Mouse (Mus musculus) midbrain, embryonic 10.5 days (tissue): ENCODE measurements around the gene Htr5b. TPM values are rescaled to one million over a fixed set of nuclear protein-coding genes. Genes with fewer than 3 reads are reported as not detected.

Experiments
- DNase-seq: peaks from one replicate; pipeline ENCODE4 v3.0.0-alpha.2; 2017; ENCODE audit warnings: low spot score
- H3K27ac ChIP-seq: fragments of 300-500 bp; sonication (generic); replicated peaks from 2 replicates; pipeline ENCODE4 v1.5.1; 2016; ENCODE audit warnings: mild to moderate bottlenecking
- H3K27me3 ChIP-seq: fragments of 300-500 bp; sonication (generic); 2 replicates; pipeline ENCODE4 v1.6.1; 2016; ENCODE audit warnings: low read depth, mild to moderate bottlenecking; ENCODE audit not compliant: poor library complexity, severe bottlenecking
- H3K36me3 ChIP-seq: fragments of 300-500 bp; sonication (generic); 2 replicates; pipeline ENCODE4 v1.6.1; 2016; ENCODE audit warnings: mild to moderate bottlenecking, moderate library complexity
- H3K4me1 ChIP-seq: fragments of 300-500 bp; sonication (generic); 2 replicates; pipeline ENCODE4 v1.6.1; 2016
- H3K4me3 ChIP-seq: fragments of 300-500 bp; sonication (generic); 2 replicates; pipeline ENCODE4 v1.5.1; 2016; ENCODE audit warnings: mild to moderate bottlenecking, moderate library complexity
- H3K9me3 ChIP-seq: fragments of 300-500 bp; sonication (generic); replicated peaks from 2 replicates; pipeline ENCODE4 v1.6.1; 2016; ENCODE audit warnings: mild to moderate bottlenecking
- WGBS: fragments of 180-500 bp; shearing (Covaris S2); methylation state at CpG from one replicate; pipeline ENCODE4 v1.1.7; 2016; 5-methylcytosine and 5-hydroxymethylcytosine counted together
- polyA plus RNA-seq: library from polyadenylated mRNA; unstranded; fragments of >200 nt; fragmentation: Nextera tagmentation; extraction: Ambion mirVana; gene quantifications from 2 replicates; pipeline ENCODE4 v1.2.1, GENCODE M21; 2016

Gene Htr5b
- 0.20 and 0.23 TPM in 2 replicates for polyA plus RNA-seq

DNA sequence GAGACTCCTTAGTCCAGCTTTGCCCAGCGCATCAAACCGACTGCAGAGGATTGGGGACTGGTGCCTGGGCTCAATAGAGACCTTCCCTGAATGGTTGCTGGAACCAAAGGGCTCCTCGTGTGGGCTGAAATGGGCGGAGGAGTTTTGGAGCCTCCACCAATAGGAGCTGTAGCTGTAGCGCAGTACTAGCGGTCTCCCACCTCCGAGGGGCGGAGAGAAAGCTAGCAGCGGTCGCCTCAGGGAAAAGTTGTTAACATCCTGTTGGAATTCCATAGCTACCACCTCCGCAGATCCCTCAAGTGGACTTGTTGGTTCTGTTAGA lies at the start of gene Htr5b:
TSS of gene Htr5b (minus strand) at position 67 of the 322 bp plus-strand sequence.
- 4% methylated on average over 11 of the region's 11 CpGs for WGBS
- H3K4me1 ChIP-seq = peaks cover 17% of the 10 kb centered on the region
- peak; percentile 68 for DNase-seq
- H3K27ac ChIP-seq = no peak within 1 kb of the TSS
- H3K27me3 ChIP-seq = peaks cover 52% of the 10 kb centered on the region
- no peaks in the 10 kb centered on the region for H3K36me3 ChIP-seq
- H3K9me3 ChIP-seq = no peaks in the 10 kb centered on the region
- H3K4me3 ChIP-seq = peak within 1 kb of the TSS; percentile 53

DNA sequence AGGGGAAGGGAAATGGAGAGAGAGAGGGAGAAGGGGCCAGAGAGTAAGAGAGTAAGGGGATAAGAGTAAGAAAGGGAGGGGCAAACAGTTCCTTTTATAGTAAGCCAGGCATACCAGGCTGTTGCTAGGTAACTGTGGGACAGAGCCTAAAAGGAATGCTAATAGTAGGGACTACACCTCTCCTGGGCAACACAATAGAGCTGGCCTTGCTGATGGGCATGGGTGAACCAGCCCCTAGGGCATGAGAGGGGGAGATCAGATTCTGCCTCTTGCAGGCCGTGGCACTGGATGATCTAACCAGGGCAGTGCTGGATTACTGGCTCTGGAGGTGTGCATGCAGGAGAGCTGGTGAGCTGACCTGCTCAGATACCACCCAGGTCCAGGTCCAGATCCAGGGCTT lies 49.2 kb upstream of the Htr5b start:
- Histone ChIP-seq H3K9me3 (no peaks in the 10 kb centered on the region), H3K27ac (no peak overlapping the region), H3K4me1 (peaks cover 5% of the 10 kb centered on the region), H3K4me3 (no peak overlapping the region), H3K36me3 (no peaks in the 10 kb centered on the region), H3K27me3 (no peaks in the 10 kb centered on the region)
- 25% methylated on average over 1 of the region's 1 CpGs for WGBS
- DNase-seq = no peak

DNA sequence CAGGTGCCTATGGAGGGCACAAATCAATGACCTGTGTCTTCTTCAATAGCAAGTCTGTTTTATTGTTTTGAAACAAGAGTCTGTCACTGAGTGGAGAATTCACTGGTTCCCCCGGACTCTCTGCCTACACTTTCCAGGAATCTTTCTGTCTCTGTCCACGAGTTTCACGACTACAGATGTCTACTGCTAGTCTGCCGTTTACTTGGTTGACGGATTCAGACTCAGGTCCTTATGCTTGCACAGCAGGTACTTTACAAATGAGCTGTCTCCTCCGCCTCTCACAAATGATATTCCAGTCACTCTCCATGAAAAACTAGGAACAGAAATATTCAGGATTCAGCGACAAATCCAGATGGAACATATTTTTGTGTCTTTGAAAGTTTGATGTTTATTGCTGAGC lies 42.3 kb upstream of the Htr5b start:
- Histone ChIP-seq H3K27me3 (no peaks in the 10 kb centered on the region), H3K9me3 (no peaks in the 10 kb centered on the region), H3K4me1 (peaks cover 11% of the 10 kb centered on the region), H3K36me3 (peaks cover 2% of the 10 kb centered on the region), H3K27ac (no peak overlapping the region), H3K4me3 (no peak overlapping the region)
- DNase-seq = no peak
- WGBS = 85% methylated on average over 7 of the region's 7 CpGs

DNA sequence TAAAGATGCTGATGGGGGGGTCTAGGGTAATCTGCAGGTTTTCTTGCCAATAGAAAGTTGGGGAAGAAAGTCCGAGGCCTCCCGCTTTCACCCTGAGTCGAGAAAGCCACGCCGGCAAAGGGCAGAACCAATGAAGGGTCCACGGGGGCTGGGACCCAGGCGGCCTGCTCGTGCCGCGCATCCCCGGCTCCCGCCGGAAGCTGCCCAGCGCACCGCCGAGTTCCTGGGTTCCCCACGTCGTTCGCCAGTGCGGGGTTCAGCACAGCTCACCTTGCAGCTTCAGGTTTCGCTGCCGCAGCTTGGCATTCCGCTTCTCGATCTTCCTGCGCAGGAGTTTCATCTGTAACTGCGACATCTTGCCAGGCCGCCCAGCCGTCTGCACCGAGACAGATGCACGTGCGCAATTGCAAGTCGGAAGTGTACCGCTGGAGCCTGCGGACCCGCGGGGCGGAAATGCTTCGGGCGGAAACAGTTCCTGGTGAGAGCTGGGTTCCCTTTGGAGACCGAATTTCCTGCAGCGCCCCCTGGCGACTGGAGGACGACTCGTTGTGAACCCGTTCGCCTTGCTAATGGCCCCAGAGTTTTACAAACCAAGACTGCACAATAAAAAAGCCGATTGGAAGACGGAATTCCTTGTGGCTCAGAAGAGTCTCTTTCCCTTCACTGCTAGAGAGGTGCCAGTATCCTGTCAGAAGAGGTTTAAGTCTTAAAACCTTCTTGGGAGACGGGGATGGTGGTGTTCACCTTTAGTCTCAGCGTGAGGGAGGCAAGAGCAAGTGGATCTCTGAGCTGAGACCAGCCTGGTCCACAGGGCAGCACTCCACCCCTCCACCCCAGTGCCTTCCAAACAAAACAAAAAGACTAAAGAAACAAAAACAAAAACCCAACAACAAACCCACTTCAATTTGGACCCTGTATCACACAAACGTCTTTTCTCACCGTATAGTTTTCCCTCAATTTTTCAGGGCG lies 39.5 kb upstream of the Htr5b start, which contains the start of gene Ddx18:
TSS of gene Ddx18 (minus strand) at position 469 of the 969 bp plus-strand sequence.
- Histone ChIP-seq H3K9me3 (no peaks in the 10 kb centered on the region), H3K36me3 (peaks cover 29% of the 10 kb centered on the region), H3K27me3 (no peaks in the 10 kb centered on the region), H3K4me3 (peak within 1 kb of the TSS; percentile 85), H3K27ac (peak within 1 kb of the TSS; percentile 84), H3K4me1 (peaks cover 11% of the 10 kb centered on the region)
- DNase-seq = peak; percentile 95
- 7% methylated on average over 53 of the region's 53 CpGs for WGBS

DNA sequence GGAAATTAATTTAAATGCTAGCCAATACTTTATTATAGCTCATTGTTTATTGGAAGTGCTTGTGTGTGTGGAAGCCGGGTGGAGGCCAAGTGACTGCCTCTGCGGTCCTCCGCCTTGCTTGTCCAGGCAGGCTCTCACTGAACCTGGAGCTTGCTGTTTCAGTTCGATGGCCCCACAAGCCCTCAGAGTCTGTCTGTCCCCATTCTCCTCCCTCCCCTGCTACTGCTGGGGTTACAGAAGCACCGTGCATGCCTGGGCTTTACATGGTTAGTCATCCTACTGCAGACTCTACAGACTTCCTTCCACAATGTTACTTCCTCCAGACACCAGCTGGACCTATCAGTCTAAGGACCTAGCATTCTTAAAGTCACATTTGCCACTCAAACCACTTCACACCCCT lies 29.6 kb upstream of the Htr5b start:
- Histone ChIP-seq H3K9me3 (no peaks in the 10 kb centered on the region), H3K27me3 (no peaks in the 10 kb centered on the region), H3K36me3 (peaks cover 99% of the 10 kb centered on the region), H3K4me3 (no peak overlapping the region), H3K27ac (no peak overlapping the region), H3K4me1 (no peaks in the 10 kb centered on the region)
- 96% methylated on average over 5 of the region's 5 CpGs for WGBS
- no peak for DNase-seq

DNA sequence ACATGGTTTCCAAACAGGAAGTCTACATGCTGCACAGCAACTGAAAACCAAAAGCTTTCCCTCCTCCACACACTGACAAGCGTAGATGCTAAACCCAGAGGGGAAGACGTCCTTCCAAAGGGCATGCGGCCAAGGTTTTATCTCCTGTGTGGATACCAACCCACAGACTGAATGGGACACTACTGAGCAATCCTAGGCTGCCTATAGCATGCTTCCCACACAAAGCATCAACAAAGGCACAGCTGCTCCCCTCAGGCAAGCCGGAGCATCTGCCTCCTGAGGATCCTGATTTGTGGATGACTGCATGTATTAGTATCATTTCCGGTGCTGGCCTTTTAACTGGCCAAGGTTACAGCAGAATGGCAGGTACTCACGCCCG lies 23.2 kb upstream of the Htr5b start:
- H3K9me3 ChIP-seq = no peaks in the 10 kb centered on the region
- H3K4me3 ChIP-seq = no peak overlapping the region
- no peak overlapping the region for H3K27ac ChIP-seq
- no peaks in the 10 kb centered on the region for H3K4me1 ChIP-seq
- 93% methylated on average over 7 of the region's 7 CpGs for WGBS
- H3K36me3 ChIP-seq = peaks cover 73% of the 10 kb centered on the region
- no peak for DNase-seq
- no peaks in the 10 kb centered on the region for H3K27me3 ChIP-seq

DNA sequence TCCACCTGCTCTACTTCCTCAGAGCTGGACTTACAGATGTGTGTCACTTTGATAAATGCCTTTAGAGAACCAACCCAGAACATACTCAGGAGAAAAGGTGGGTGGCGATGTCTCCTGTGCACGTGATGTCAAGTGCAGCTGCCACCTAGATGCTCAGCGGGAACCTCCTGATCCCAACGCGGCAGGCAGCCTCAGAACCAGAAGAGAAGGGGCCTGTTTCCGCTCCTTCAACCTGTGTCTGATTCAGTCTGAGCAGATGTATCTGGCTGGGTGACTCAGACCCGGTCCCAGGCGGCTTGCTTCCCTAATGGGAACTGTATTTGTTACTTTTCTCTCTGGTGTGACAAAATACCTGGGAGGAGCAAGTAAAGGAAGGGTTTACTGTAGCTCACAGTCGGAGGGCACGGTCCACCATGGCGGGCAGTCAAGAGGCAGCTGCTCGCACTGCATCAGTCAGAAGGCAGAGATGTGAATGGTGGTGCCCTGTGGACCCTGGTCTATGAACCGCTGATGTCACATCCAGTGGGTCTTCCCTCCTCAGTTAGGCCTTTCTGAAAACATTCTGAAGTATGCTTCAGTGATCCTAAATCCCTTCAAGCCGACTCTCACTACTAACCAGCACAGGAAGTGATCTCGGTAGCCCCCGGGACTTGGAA lies 22.7 kb upstream of the Htr5b start:
- Histone ChIP-seq H3K4me3 (no peak overlapping the region), H3K9me3 (no peaks in the 10 kb centered on the region), H3K27me3 (no peaks in the 10 kb centered on the region), H3K27ac (no peak overlapping the region), H3K4me1 (no peaks in the 10 kb centered on the region), H3K36me3 (peaks cover 67% of the 10 kb centered on the region)
- no peak for DNase-seq
- 90% methylated on average over 16 of the region's 16 CpGs for WGBS

DNA sequence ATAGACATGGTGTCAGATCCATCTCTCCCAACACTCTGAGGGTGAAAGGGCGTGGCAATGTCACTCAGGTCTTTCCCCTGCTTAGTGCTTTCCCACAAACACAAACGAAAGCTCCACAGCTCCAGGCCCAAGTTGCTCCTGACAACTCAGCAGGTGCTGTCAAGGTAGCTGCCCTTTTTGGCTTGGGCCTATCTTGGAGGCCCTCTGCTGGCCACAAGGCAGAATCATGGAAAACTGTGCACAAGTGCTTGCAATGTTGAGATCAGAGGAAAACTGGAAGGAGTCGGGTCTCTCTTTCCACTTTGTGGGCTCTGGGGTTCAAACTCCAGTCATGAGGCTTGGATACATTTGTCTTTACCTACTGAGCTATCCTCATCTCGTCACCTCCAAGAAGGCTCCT lies 21.2 kb upstream of the Htr5b start:
- H3K9me3 ChIP-seq = no peaks in the 10 kb centered on the region
- WGBS = 69% methylated on average over 4 of the region's 4 CpGs
- no peak overlapping the region for H3K27ac ChIP-seq
- no peaks in the 10 kb centered on the region for H3K4me1 ChIP-seq
- H3K27me3 ChIP-seq = no peaks in the 10 kb centered on the region
- peaks cover 53% of the 10 kb centered on the region for H3K36me3 ChIP-seq
- no peak overlapping the region for H3K4me3 ChIP-seq
- DNase-seq = no peak

DNA sequence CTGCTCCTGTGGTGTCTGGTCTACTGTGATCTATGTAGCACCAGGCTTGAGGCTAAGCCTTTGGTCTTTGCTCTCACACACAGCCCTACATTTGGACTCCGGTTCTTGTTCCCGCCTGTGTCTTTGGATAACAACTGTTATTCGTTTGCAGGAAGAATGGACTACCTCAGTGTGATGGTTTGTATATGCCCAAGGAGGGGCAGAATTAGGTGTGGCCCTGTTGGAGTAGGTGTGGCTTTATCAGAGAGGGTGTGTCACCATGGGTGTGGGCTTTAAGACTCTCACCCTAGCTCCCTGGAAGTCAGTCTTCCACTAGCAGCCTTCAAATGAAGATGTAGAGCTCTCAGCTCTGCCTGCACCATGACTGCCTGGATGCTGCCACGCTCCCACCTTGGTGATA lies 20.4 kb upstream of the Htr5b start:
- H3K27ac ChIP-seq = no peak overlapping the region
- no peaks in the 10 kb centered on the region for H3K9me3 ChIP-seq
- DNase-seq = no peak
- H3K27me3 ChIP-seq = no peaks in the 10 kb centered on the region
- peaks cover 45% of the 10 kb centered on the region for H3K36me3 ChIP-seq
- no peaks in the 10 kb centered on the region for H3K4me1 ChIP-seq
- no peak overlapping the region for H3K4me3 ChIP-seq
- 92% methylated on average over 4 of the region's 4 CpGs for WGBS

DNA sequence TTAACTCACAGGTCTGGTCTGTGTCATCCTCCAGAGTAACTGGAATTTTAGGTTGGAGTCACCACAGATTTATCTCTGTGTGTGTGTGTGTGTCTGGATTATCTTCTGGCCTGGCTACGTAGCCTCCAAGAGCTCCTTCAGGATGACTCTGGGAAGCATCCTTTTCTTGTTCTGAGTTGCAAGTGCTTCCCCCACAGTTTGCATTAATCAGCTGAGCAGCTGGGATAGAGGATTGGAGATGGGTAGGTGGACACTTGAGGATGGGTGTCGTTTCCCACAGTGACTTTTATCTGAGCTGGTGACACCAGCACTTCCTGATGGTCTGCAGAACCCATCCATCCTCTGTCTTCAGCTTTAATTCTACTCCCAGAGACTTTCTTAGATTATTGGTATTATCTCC lies 18.6 kb upstream of the Htr5b start:
- WGBS = 80% methylated on average over 2 of the region's 2 CpGs
- Histone ChIP-seq H3K27me3 (no peaks in the 10 kb centered on the region), H3K9me3 (no peaks in the 10 kb centered on the region), H3K4me3 (no peak overlapping the region), H3K4me1 (no peaks in the 10 kb centered on the region), H3K36me3 (peaks cover 27% of the 10 kb centered on the region), H3K27ac (no peak overlapping the region)
- DNase-seq = no peak

DNA sequence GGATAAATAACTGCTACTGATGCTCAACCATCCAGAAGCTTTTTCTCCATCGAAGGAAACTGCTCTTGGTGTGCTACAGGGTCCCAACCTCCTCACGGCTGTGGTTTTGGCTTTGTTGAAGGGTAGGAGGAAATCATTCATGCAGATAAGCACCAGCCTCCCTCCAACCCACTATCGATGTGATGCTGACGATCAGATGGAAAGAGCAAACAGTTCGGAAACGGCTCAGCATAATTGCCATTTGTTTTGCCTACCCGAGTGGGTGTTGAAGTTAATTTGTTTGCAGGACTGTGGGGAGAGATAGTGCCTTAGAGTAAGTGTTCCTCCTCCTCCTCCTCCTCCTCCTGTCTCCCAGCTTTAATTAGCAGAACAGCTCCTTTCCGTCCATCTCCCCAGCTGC lies 12.1 kb upstream of the Htr5b start:
- DNase-seq = no peak
- H3K27ac ChIP-seq = no peak overlapping the region
- no peaks in the 10 kb centered on the region for H3K9me3 ChIP-seq
- no peak overlapping the region for H3K4me3 ChIP-seq
- no peaks in the 10 kb centered on the region for H3K27me3 ChIP-seq
- WGBS = 80% methylated on average over 8 of the region's 8 CpGs
- no peaks in the 10 kb centered on the region for H3K4me1 ChIP-seq
- no peaks in the 10 kb centered on the region for H3K36me3 ChIP-seq

DNA sequence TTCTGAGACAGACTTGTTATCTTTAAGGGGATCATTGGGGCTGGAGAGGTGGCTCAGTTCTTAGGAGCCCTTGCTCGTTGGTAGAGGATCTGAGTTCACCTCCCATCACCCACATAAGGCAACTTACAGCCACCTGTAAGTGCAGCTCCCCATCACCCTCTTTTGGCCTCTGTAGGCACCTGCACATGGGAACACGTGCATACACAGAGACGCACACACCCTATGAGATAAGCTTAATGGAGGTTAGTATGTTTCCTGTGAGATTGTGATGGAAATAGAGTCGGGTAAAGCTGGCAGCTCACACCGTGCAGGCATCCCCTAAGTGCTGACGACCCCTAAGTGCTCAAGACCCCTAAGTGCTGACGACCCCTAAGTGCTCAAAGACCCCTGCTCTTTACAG lies 3.2 kb upstream of the Htr5b start:
- Histone ChIP-seq H3K36me3 (no peaks in the 10 kb centered on the region), H3K27ac (no peak overlapping the region), H3K4me1 (peaks cover 17% of the 10 kb centered on the region), H3K27me3 (peaks cover 40% of the 10 kb centered on the region), H3K4me3 (no peak overlapping the region), H3K9me3 (no peaks in the 10 kb centered on the region)
- DNase-seq = no peak
- 75% methylated on average over 7 of the region's 7 CpGs for WGBS

DNA sequence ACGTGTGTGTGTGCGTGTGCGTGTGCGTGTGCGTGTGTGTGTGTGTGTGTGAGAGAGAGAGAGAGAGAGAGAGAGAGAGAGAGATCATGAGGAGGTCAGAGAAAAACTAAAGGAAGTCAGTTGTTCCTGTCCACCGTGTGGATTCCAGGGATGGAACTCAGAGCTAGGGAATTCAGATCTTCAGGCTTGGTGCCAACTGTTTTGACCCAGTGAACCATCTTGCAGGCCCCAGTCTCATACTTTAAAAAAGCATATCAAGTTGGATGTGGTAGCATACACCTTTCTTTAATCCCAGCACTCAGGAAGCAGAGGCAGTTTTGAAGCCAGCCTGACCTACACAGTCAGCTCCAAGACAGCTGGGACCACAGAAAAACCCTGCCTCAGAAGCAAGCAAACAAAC lies 1.0 kb upstream of the Htr5b start:
- Histone ChIP-seq H3K4me1 (peaks cover 17% of the 10 kb centered on the region), H3K9me3 (no peaks in the 10 kb centered on the region), H3K36me3 (no peaks in the 10 kb centered on the region), H3K27ac (no peak overlapping the region), H3K4me3 (no peak overlapping the region), H3K27me3 (peaks cover 52% of the 10 kb centered on the region)
- 78% methylated on average over 6 of the region's 6 CpGs for WGBS
- DNase-seq = no peak
